Mouse (Mus musculus): ENCODE measurements around the gene Oprm1. TPM values are rescaled to one million over a fixed set of nuclear protein-coding genes. Genes with fewer than 3 reads are reported as not detected.

The Oprm1 gene
- polyA plus RNA-seq, 1 experiment from 2014 or later = not detected

GRCm38 (mm10) chr10:7063752-7064457 lies 305.6 kb downstream of the Oprm1 start:
- no peaks in the 10 kb centered on the region for H3K27me3 ChIP-seq (ENCODE audit: control insufficient read depth, insufficient read depth, low read length)
- H3K4me2 ChIP-seq (ENCODE audit: low read length) = no peak overlapping the region
- no peaks in the 10 kb centered on the region for H3K36me3 ChIP-seq (ENCODE audit: control insufficient read depth, insufficient read depth, low read length)
- no peak overlapping the region for H3K4me3 ChIP-seq (ENCODE audit: control insufficient read depth in 1 of 2, insufficient read depth in 1 of 2, low read depth in 1 of 2, low read length in 2 of 2)
- H3K4me1 ChIP-seq (ENCODE audit: control insufficient read depth in 2 of 2, insufficient read depth in 2 of 2, low read length in 2 of 2) = no peaks in the 10 kb centered on the region
- no peaks in the 10 kb centered on the region for H3K9me3 ChIP-seq (ENCODE audit: control insufficient read depth, low read length)
- no peak overlapping the region for H3K27ac ChIP-seq (replicated peaks in 1 of 2; ENCODE audit: control insufficient read depth in 1 of 2, insufficient read depth in 1 of 2, low read depth in 2 of 2, low read length in 2 of 2)
- H3K9ac ChIP-seq (ENCODE audit: low read length) = no peak overlapping the region
- WGBS = 74% methylated on average over 9 of the region's 9 CpGs
- no peak for ATAC-seq (ENCODE audit: insufficient number of reproducible peaks, insufficient read depth, low FRiP score, low read depth)

- 61% methylated on average over 12 of the region's 12 CpGs for WGBS
Observed at GRCm38 (mm10) chr10:7068608-7069007, 310.3 kb downstream of the Oprm1 start.

GRCm38 (mm10) chr10:7069090-7069489 lies 310.8 kb downstream of the Oprm1 start:
- Histone ChIP-seq H3K27me3 (ENCODE audit: control insufficient read depth, insufficient read depth, low read length) (no peaks in the 10 kb centered on the region), H3K9ac (ENCODE audit: low read length) (no peak overlapping the region), H3K36me3 (ENCODE audit: control insufficient read depth, insufficient read depth, low read length) (no peaks in the 10 kb centered on the region), H3K9me3 (ENCODE audit: control insufficient read depth, low read length) (no peaks in the 10 kb centered on the region), H3K27ac (replicated peaks in 1 of 2; ENCODE audit: control insufficient read depth in 1 of 2, insufficient read depth in 1 of 2, low read depth in 2 of 2, low read length in 2 of 2) (no peak overlapping the region), H3K4me2 (ENCODE audit: low read length) (no peak overlapping the region), H3K4me1 (ENCODE audit: control insufficient read depth in 2 of 2, insufficient read depth in 2 of 2, low read length in 2 of 2) (no peaks in the 10 kb centered on the region), H3K4me3 (ENCODE audit: control insufficient read depth in 1 of 2, insufficient read depth in 1 of 2, low read depth in 1 of 2, low read length in 2 of 2) (no peak overlapping the region)
- ATAC-seq (ENCODE audit: insufficient number of reproducible peaks, insufficient read depth, low FRiP score, low read depth) = no peak
- 78% methylated on average over 2 of the region's 2 CpGs for WGBS

More at GRCm38 (mm10) chr10:7068608-7069007, 310.3 kb downstream of the Oprm1 start:
- ATAC-seq (ENCODE audit: insufficient number of reproducible peaks, insufficient read depth, low FRiP score, low read depth) = no peak
- H3K4me2 ChIP-seq (ENCODE audit: low read length) = no peak overlapping the region
- no peak overlapping the region for H3K4me3 ChIP-seq (ENCODE audit: control insufficient read depth in 1 of 2, insufficient read depth in 1 of 2, low read depth in 1 of 2, low read length in 2 of 2)
- H3K36me3 ChIP-seq (ENCODE audit: control insufficient read depth, insufficient read depth, low read length) = no peaks in the 10 kb centered on the region
- H3K4me1 ChIP-seq (ENCODE audit: control insufficient read depth in 2 of 2, insufficient read depth in 2 of 2, low read length in 2 of 2) = no peaks in the 10 kb centered on the region
- H3K27me3 ChIP-seq (ENCODE audit: control insufficient read depth, insufficient read depth, low read length) = no peaks in the 10 kb centered on the region
- no peaks in the 10 kb centered on the region for H3K9me3 ChIP-seq (ENCODE audit: control insufficient read depth, low read length)
- no peak overlapping the region for H3K27ac ChIP-seq (replicated peaks in 1 of 2; ENCODE audit: control insufficient read depth in 1 of 2, insufficient read depth in 1 of 2, low read depth in 2 of 2, low read length in 2 of 2)
- no peak overlapping the region for H3K9ac ChIP-seq (ENCODE audit: low read length)

- Histone ChIP-seq H3K36me3 (ENCODE audit: control insufficient read depth, insufficient read depth, low read length) (no peaks in the 10 kb centered on the region), H3K27ac (replicated peaks in 1 of 2; ENCODE audit: control insufficient read depth in 1 of 2, insufficient read depth in 1 of 2, low read depth in 2 of 2, low read length in 2 of 2) (no peak overlapping the region), H3K9me3 (ENCODE audit: control insufficient read depth, low read length) (no peaks in the 10 kb centered on the region), H3K4me1 (ENCODE audit: control insufficient read depth in 2 of 2, insufficient read depth in 2 of 2, low read length in 2 of 2) (no peaks in the 10 kb centered on the region), H3K4me2 (ENCODE audit: low read length) (no peak overlapping the region), H3K9ac (ENCODE audit: low read length) (no peak overlapping the region), H3K27me3 (ENCODE audit: control insufficient read depth, insufficient read depth, low read length) (no peaks in the 10 kb centered on the region), H3K4me3 (ENCODE audit: control insufficient read depth in 1 of 2, insufficient read depth in 1 of 2, low read depth in 1 of 2, low read length in 2 of 2) (no peak overlapping the region)
- 61% methylated on average over 8 of the region's 8 CpGs for WGBS
- no peak for ATAC-seq (ENCODE audit: insufficient number of reproducible peaks, insufficient read depth, low FRiP score, low read depth)
Observed at GRCm38 (mm10) chr10:7070100-7070835, 312.0 kb downstream of the Oprm1 start.

GRCm38 (mm10) chr10:7070924-7071323 lies 312.6 kb downstream of the Oprm1 start:
- Histone ChIP-seq H3K9me3 (ENCODE audit: control insufficient read depth, low read length) (no peaks in the 10 kb centered on the region), H3K4me1 (ENCODE audit: control insufficient read depth in 2 of 2, insufficient read depth in 2 of 2, low read length in 2 of 2) (no peaks in the 10 kb centered on the region), H3K27ac (replicated peaks in 1 of 2; ENCODE audit: control insufficient read depth in 1 of 2, insufficient read depth in 1 of 2, low read depth in 2 of 2, low read length in 2 of 2) (no peak overlapping the region), H3K9ac (ENCODE audit: low read length) (no peak overlapping the region), H3K4me2 (ENCODE audit: low read length) (no peak overlapping the region), H3K36me3 (ENCODE audit: control insufficient read depth, insufficient read depth, low read length) (no peaks in the 10 kb centered on the region), H3K27me3 (ENCODE audit: control insufficient read depth, insufficient read depth, low read length) (no peaks in the 10 kb centered on the region), H3K4me3 (ENCODE audit: control insufficient read depth in 1 of 2, insufficient read depth in 1 of 2, low read depth in 1 of 2, low read length in 2 of 2) (no peak overlapping the region)
- WGBS = 81% methylated on average over 5 of the region's 5 CpGs
- ATAC-seq (ENCODE audit: insufficient number of reproducible peaks, insufficient read depth, low FRiP score, low read depth) = no peak

GRCm38 (mm10) chr10:7074231-7074630 lies 315.9 kb downstream of the Oprm1 start:
- Histone ChIP-seq H3K9ac (ENCODE audit: low read length) (no peak overlapping the region), H3K27me3 (ENCODE audit: control insufficient read depth, insufficient read depth, low read length) (no peaks in the 10 kb centered on the region), H3K4me1 (ENCODE audit: control insufficient read depth in 2 of 2, insufficient read depth in 2 of 2, low read length in 2 of 2) (no peaks in the 10 kb centered on the region), H3K27ac (replicated peaks in 1 of 2; ENCODE audit: control insufficient read depth in 1 of 2, insufficient read depth in 1 of 2, low read depth in 2 of 2, low read length in 2 of 2) (no peak overlapping the region), H3K4me2 (ENCODE audit: low read length) (no peak overlapping the region), H3K9me3 (ENCODE audit: control insufficient read depth, low read length) (no peaks in the 10 kb centered on the region), H3K4me3 (ENCODE audit: control insufficient read depth in 1 of 2, insufficient read depth in 1 of 2, low read depth in 1 of 2, low read length in 2 of 2) (no peak overlapping the region), H3K36me3 (ENCODE audit: control insufficient read depth, insufficient read depth, low read length) (no peaks in the 10 kb centered on the region)
- 84% methylated on average over 2 of the region's 2 CpGs for WGBS
- no peak for ATAC-seq (ENCODE audit: insufficient number of reproducible peaks, insufficient read depth, low FRiP score, low read depth)

GRCm38 (mm10) chr10:7075661-7076060 lies 317.4 kb downstream of the Oprm1 start:
- H3K27ac ChIP-seq (replicated peaks in 1 of 2; ENCODE audit: control insufficient read depth in 1 of 2, insufficient read depth in 1 of 2, low read depth in 2 of 2, low read length in 2 of 2) = no peak overlapping the region
- no peak for ATAC-seq (ENCODE audit: insufficient number of reproducible peaks, insufficient read depth, low FRiP score, low read depth)
- H3K4me1 ChIP-seq (ENCODE audit: control insufficient read depth in 2 of 2, insufficient read depth in 2 of 2, low read length in 2 of 2) = no peaks in the 10 kb centered on the region
- no peak overlapping the region for H3K4me2 ChIP-seq (ENCODE audit: low read length)
- WGBS = 86% methylated on average over 2 of the region's 2 CpGs
- no peaks in the 10 kb centered on the region for H3K36me3 ChIP-seq (ENCODE audit: control insufficient read depth, insufficient read depth, low read length)
- no peaks in the 10 kb centered on the region for H3K27me3 ChIP-seq (ENCODE audit: control insufficient read depth, insufficient read depth, low read length)
- no peak overlapping the region for H3K4me3 ChIP-seq (ENCODE audit: control insufficient read depth in 1 of 2, insufficient read depth in 1 of 2, low read depth in 1 of 2, low read length in 2 of 2)
- no peaks in the 10 kb centered on the region for H3K9me3 ChIP-seq (ENCODE audit: control insufficient read depth, low read length)
- H3K9ac ChIP-seq (ENCODE audit: low read length) = no peak overlapping the region

Measured in heart, embryonic 14.5 days (tissue).